In genomic region chr6:93075867-93076266, GRCm38 (mm10) we compare ENCODE assay signal across 24 mouse cellular contexts.
A peak's percentile ranks its signal among the peaks of the same experiment; 100 is the strongest.
DNase-seq lines count a peak whose midpoint lies in the region; ATAC-seq and TF ChIP-seq lines count a peak whose summit lies in the region.
"Had no signal": no experiment of that assay in that cellular context is flagged by ENCODE, and none has a peak within 500 bp of the region (broad histone marks: within the 10 kb centered on the region; RNA-seq: fewer than 3 reads in every experiment).

No protein-coding gene starts in this region.

- no peaks in the 10 kb centered on the region for H3K36me3 ChIP-seq in intestine, embryonic 15.5 days
- H3K36me3 ChIP-seq: hindbrain, embryonic 15.5 days; liver, embryonic 12.5 days had no signal

- no peaks in the 10 kb centered on the region for H3K4me1 ChIP-seq in intestine, embryonic 15.5 days (replicated peaks)
- H3K4me1 ChIP-seq: hindbrain, embryonic 15.5 days; liver, embryonic 12.5 days had no signal

- H3K9ac ChIP-seq in intestine, embryonic 15.5 days, result no peak overlapping the region
- H3K9ac ChIP-seq: forebrain, embryonic 13.5 days; hindbrain, embryonic 15.5 days; liver, embryonic 12.5 days had no signal

- TF ChIP-seq CTCF in layer of hippocampus, adult 2 months (conservative IDR thresholded peaks at IDR 0.05), result no peak

- no peak overlapping the region for H3K4me2 ChIP-seq in intestine, embryonic 15.5 days (replicated peaks)
- H3K4me2 ChIP-seq: forebrain, embryonic 13.5 days; heart, embryonic 11.5 days; hindbrain, embryonic 15.5 days; liver, embryonic 12.5 days had no signal

- no peaks in the 10 kb centered on the region for H3K27me3 ChIP-seq in intestine, embryonic 15.5 days (replicated peaks)
- H3K27me3 ChIP-seq: forebrain, embryonic 13.5 days; hindbrain, embryonic 15.5 days; liver, embryonic 12.5 days had no signal

- H3K4me3 ChIP-seq in layer of hippocampus, adult 2 months, result no peak overlapping the region
- H3K4me3 ChIP-seq in intestine, embryonic 15.5 days (replicated peaks), result no peak overlapping the region
- H3K4me3 ChIP-seq: forebrain, embryonic 13.5 days; hindbrain, embryonic 15.5 days; liver, embryonic 12.5 days had no signal

- ATAC-seq in intestine, embryonic 15.5 days, result peak; percentile 23; the same call in 1 of the 2 replicates
- ATAC-seq: activated CD4-positive, CD25-positive, alpha-beta regulatory T cell, adult 4 months; forebrain, embryonic 13.5 days; inflammation-experienced regulatory T-cells, adult 6 months; liver, embryonic 12.5 days had no signal

- 53% methylated on average over 5 of the region's 5 CpGs for WGBS in intestine, embryonic 15.5 days

- H3K9me3 ChIP-seq in intestine, embryonic 15.5 days, result no peaks in the 10 kb centered on the region
- H3K9me3 ChIP-seq: forebrain, embryonic 13.5 days; hindbrain, embryonic 15.5 days; liver, embryonic 12.5 days had no signal

- H3K27ac ChIP-seq in layer of hippocampus, adult 2 months, result peak overlapping the region; percentile 49; the same call in 1 of the 2 replicates
- no peak overlapping the region for H3K27ac ChIP-seq in intestine, embryonic 15.5 days
- H3K27ac ChIP-seq: forebrain, embryonic 13.5 days; hindbrain, embryonic 15.5 days; kidney, postnatal 0 days; liver, embryonic 12.5 days; macrophage had no signal

- no peak for DNase-seq in layer of hippocampus, adult 2 months (ENCODE audit: low spot score in 2 of 2)
- no peak for DNase-seq in layer of hippocampus, adult 11-12 months (ENCODE audit: low spot score)
- DNase-seq in lung, postnatal 36 days, result peak; percentile 29
- DNase-seq in lung, postnatal 4 days, result no peak
- DNase-seq in left cerebral cortex, adult 18-20 months (ENCODE audit: low spot score in 2 of 2), result no peak
- DNase-seq in cerebellum, postnatal 10 days, result no peak
- DNase-seq: adrenal gland, postnatal 36 days; B cell, adult 2 months; cerebellum, adult 8-10 months; cerebellum, postnatal 36 days; gastrocnemius, postnatal 10 days; kidney, adult 8-10 months; kidney, postnatal 4 days; layer of hippocampus, adult 9-11 months; midbrain, embryonic 14.5 days had no signal
